Mouse (Mus musculus) NIH3T3 (cell line): Measurements from ENCODE around the gene Akr1c6.
"Not testable (repeated sequence)": the region's sequence is repeated elsewhere in the genome, so short reads cannot be mapped to it uniquely, and the experiment has no call there.

ENCODE experiments used
- DNase-seq: peaks from one replicate; pipeline ENCODE4 v3.0.0-alpha.2; 2012; ENCODE audit warnings: low read depth

Akr1c6 gene

DNA sequence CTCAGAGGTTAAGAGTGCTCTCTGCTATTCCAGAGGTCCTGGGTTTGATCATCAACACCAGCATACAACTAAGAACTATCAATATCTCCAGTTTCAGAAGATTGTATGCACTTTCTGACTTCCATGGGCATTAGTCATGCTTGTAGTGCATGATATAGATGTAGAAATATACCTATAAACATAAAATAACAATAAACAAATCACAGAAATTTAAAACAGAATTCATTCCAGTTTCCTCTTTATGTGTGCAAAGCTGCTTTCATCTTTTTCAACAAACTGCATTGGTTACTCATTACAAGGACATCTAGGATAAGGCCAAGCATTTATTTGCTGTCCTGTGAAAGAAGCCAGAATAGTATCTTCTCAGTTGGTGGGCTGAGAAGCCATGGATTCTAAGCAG lies at the start of gene Akr1c6:
Gene Akr1c6 (plus strand): TSS at position 301 of the 400 bp plus-strand sequence.
- no peak for DNase-seq

DNA sequence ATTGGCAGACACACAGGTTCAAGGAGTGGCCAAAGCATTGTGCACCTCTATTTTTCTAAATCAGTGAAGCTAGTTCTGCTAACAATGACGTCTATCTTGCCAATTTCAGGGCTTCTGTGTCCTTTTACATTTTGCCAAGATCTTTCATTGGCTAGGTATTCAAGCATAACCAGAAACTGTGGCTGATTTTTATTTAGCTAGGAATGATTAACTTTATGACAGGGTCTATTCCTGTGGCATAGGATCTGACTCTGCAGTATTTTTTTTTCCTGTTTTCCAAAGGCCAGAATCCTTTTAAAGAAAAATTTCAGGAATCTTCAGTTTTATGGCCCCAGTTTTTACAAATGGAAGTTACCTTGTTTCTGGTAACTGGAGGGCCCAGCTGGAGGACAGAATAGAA lies 49.2 kb upstream of the Akr1c6 start:
- no peak for DNase-seq

DNA sequence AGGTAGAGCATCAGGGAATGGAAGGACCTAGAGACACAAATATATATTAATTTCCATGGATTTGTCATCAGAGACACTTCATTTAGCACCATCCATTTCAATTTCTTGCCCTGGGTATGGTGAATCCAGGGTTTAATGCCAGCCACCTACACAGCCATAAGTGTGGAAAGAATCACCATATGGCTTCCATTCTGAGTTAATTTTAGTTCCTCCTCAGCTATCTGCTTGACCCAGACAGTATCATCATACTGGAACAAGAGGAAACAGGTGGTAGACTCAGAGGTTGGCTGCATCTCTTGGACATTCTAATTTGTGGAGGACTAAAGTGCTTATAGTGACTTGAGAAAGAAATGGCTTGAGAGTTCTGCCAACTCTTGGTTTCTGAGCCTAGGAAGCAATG lies 48.6 kb upstream of the Akr1c6 start:
- no peak for DNase-seq

DNA sequence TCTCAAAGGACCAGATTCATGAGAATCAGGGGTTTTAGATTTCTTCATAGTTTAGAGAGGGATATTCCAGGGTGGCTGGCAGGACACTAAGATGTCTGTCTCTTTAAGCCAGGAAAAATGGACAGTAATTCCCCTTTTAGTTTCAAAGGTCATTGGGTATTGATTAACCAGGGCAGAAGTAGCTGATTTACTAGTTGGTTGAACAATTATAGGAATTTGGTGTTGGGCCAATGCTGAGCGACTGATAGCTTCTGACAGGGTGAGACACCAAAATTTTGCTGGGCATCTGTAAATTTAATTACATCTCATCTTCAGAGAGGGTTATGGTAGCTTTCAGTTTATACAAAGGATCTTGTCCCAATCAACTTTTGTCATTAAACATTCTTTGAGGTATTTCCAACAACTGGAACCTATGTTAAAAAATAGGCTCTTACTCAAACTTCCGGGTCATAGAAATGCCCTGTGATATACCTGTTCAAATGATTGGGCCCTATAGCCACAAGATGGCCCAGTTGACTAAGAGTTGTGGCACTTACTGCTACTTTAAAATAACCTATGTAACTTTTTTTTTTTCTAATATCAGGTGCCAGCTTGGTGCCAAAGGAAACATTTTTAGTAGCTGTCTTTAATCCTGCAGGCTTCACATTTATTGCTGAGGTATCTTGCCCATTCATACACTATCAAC lies 45.2 kb upstream of the Akr1c6 start:
- DNase-seq, result no peak

DNA sequence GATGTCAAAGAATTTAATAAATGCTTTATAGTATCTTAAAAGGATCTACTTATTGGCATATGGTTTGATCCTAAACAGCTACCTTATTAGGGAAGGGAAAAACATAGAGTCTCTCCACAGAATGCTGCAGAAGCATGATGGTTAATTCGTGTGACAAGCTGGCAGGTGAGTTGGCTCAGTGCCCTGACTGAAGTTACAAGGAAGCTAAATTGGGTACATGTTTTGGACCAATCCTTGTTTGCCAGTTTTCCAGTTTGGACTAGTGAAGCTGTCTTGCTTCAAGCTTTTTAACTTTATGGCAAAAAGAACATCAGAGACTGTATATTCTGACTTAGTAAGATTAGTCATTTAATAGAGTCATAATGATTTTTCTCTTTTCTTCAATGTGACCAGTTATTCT lies 33.7 kb upstream of the Akr1c6 start:
- DNase-seq, result not testable (repeated sequence)

DNA sequence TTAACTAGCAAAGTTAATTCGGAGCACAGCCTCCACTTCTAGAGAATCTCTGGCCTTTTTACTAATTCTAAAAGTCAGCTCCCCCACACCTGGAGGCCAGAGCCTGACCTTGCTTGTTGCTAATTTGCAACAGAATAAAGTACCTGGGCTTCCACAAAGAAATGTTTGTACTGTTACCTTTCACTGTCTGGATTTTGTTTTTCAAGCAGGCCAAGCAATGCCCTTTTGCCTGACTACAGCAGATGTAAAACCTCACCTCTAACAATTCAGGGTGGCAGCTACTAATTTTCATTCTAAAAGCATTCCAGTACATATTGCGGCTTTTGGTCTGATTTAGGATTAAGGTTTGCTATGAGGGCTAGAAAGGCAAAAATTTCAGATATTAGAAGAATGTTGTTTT lies 33.3 kb upstream of the Akr1c6 start:
- no peak for DNase-seq

DNA sequence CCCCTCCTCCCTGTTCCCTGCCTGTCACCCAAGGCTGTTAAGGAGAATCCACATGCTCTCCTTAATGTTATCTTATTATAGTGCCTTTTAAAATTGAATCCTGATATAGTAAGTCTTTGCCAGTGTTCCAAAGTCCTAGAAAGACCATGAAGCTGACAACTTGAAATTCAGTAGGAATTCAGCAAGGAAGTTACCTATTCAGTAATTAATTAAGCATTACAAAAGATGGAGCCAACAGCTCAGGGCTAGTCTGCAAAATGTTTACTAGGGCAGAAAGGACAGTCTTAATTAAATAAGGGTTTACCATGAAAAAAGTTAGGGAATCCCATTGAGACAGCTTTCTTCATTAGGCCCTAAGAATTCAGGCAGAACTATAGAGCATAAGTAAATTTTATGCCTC lies 31.9 kb upstream of the Akr1c6 start:
- no peak for DNase-seq

DNA sequence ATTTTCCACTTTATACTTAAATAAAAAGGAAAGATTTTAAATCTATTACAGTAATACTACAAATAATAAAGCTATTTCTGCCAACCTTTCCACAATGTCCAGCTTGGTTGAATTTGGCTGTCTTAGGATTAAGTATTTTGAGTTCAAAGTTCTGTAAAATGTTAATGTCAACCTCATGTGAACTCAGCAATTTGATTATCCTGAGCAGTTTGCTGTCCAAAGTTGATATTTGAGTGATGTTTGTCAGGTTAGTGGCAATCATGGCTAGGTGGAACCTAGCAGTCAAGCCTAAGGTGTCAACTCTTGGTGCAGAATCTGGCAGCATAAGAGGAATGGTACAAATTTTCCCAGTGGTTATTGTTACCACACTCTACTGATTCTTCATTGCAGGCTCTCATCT lies 29.4 kb upstream of the Akr1c6 start:
- DNase-seq, result no peak

DNA sequence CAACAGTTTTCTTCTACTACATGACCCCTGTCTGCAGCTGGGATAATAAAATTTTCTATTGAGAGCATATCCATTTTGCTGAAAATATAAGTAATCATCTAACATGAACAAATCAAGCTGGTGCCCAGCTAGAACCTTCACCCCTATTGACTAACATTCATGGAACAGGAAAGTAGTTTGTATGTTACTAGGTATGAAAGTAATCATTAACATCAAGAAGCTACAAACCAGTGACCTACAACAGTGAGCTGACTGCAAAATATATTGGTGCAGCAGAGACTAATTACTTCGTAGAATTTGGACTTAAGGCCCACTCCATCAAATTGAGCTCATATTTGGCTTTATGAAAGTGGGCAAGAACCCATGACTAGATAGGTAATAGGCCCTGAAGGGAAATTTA lies 27.3 kb upstream of the Akr1c6 start:
- DNase-seq, result no peak

DNA sequence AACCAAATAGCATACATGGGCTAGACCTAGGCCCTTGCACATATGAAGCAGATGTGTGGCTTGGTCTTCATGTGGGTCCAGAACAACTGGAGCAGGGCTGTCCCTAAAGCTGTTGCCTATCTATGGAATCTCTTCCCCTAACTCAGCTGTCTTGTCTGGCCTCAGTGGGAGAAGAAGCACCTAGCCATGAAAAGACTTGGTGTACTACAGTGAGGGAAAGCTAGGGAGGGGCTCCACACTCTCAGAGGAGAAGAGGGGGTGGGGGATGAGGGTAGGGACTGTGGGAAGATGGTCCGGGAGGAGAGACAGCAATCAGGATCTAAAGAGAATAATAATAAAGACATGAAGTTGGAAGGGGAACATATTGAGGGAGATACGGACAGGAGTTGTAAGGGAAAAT lies 5.5 kb upstream of the Akr1c6 start:
- no peak for DNase-seq

DNA sequence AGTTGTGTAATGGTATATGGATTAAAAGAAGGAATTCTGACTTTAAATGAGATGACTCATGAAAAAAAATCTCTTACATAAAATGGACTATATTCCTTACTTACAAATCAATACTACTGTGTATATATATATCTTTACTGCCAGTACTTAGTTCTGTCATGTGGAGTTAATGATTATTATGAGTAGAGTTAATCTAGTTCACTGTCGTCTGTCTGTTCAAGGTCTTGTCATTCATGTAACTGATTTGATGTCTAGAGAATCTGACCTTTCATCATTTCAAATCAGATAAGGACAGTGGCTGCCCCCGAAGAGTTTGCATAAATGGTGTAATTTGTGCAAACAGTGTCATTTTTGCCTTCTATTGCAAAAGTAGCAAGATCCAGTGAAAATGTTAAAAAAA lies 5.1 kb upstream of the Akr1c6 start:
- no peak for DNase-seq

DNA sequence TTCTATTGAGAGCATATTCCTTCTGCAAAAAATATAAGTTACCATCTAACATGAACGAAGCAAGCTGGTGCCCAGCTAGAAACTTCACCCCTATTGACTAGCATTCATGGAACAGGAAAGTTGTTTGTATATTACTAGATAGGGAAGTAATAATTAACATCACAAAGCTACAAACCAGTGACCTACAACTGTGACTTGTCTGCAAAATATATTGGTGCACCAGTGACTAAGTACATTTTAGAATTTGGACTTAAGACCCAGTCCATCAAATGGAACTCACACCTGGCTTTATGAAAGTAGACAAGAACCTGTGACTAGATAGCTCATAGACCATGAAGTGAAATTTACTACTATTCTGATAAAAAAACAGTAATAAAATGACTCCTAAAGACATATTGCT lies 3.0 kb upstream of the Akr1c6 start:
- DNase-seq, result no peak

DNA sequence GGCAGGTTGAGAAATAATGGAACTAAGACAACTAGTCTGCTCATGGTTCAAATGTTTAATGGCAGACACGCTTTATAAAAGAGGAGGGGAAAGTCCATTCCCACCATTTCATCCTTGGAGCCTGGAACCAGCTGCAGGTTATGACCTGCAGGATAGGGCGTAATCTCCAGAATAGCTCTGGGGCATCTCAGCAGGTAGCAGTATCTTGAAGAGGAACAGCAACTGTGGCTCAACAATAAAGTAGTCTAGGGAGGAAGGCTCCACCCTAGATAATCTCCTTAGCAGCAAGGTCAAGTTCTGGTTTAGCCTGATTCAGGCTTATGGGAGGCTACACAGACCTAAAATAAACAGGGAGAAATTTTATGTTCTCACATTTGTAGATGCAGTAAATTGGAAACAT lies 31.5 kb downstream of the Akr1c6 start:
- DNase-seq, result no peak

DNA sequence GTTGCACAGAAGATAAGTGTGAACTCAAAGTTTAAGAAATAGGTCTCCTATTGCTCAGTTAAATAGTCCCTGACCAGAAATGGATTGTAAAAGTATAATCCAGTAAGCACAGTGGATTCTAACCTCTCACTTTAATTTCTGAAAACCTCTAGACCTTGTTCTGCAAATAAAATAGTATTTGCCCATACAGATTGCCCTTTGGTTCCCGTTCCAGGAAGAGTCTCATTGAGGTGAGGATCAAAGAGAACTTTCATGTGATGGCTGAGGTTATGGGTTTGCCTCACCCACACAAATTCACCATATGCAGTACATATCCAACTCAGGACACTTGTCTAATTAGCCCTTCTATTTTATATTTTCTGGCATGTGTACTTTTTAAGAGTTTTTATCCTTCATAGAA lies 33.8 kb downstream of the Akr1c6 start:
- no peak for DNase-seq
